Mouse (Mus musculus) heart, adult 8-10 months (tissue): Measurements from ENCODE around the gene Skap1. TPM values are rescaled to one million over a fixed set of nuclear protein-coding genes. Genes with fewer than 3 reads are reported as not detected.
"Not testable (repeated sequence)": the region's sequence is repeated elsewhere in the genome, so short reads cannot be mapped to it uniquely, and the experiment has no call there.

Experiments used
- DNase-seq: peaks from one replicate; pipeline ENCODE4 v3.0.0; 2022; ENCODE audit warnings: low spot score
- total RNA-seq, 4 experiments: library from RNA; stranded (reverse); gene quantifications; 2 replicates each; pipeline ENCODE4 v1.2.4; 2022

Skap1 gene
- total RNA-seq, 4 experiments from 2014 or later = 0.30 to 0.34 TPM; not detected in 2

- no peak for DNase-seq
These were observed 230.4 kb downstream of the Skap1 start for GRCm38 (mm10) chr11:96694774-96695173.

GRCm38 (mm10) chr11:96696168-96696727, 231.9 kb downstream of the Skap1 start:
- DNase-seq = no peak

- no peak for DNase-seq
These were observed 232.6 kb downstream of the Skap1 start for GRCm38 (mm10) chr11:96696842-96697455.

GRCm38 (mm10) chr11:96697467-96697866, 233.1 kb downstream of the Skap1 start:
- DNase-seq = no peak

- no peak for DNase-seq
These were observed 239.4 kb downstream of the Skap1 start for GRCm38 (mm10) chr11:96703813-96704212.

GRCm38 (mm10) chr11:96711268-96711667, 246.9 kb downstream of the Skap1 start:
- DNase-seq = no peak

- DNase-seq = no peak
These were observed 247.3 kb downstream of the Skap1 start for GRCm38 (mm10) chr11:96711670-96712069.

GRCm38 (mm10) chr11:96713210-96714005, 249.0 kb downstream of the Skap1 start:
- DNase-seq = no peak

- DNase-seq = no peak
These were observed 249.6 kb downstream of the Skap1 start for GRCm38 (mm10) chr11:96714011-96714410.

GRCm38 (mm10) chr11:96715168-96715567, 250.8 kb downstream of the Skap1 start:
- not testable (repeated sequence) for DNase-seq

GRCm38 (mm10) chr11:96718609-96719008, 254.2 kb downstream of the Skap1 start:
- no peak for DNase-seq

- DNase-seq = no peak
These were observed 261.4 kb downstream of the Skap1 start for GRCm38 (mm10) chr11:96725833-96726232.

GRCm38 (mm10) chr11:96728577-96728976, 264.2 kb downstream of the Skap1 start:
- no peak for DNase-seq

- DNase-seq = no peak
These were observed 265.1 kb downstream of the Skap1 start for GRCm38 (mm10) chr11:96729462-96729861.

- DNase-seq = no peak
These were observed 265.9 kb downstream of the Skap1 start for GRCm38 (mm10) chr11:96730327-96730726.

- no peak for DNase-seq
These were observed 268.3 kb downstream of the Skap1 start for GRCm38 (mm10) chr11:96732657-96733056.

GRCm38 (mm10) chr11:96735908-96736307, 271.5 kb downstream of the Skap1 start:
- DNase-seq = peak; percentile 23

- DNase-seq = no peak
These were observed 272.0 kb downstream of the Skap1 start for GRCm38 (mm10) chr11:96736361-96736760.

- DNase-seq = no peak
These were observed 273.5 kb downstream of the Skap1 start for GRCm38 (mm10) chr11:96737673-96738471.

- DNase-seq = no peak
These were observed 276.4 kb downstream of the Skap1 start for GRCm38 (mm10) chr11:96740796-96741195.

- DNase-seq = no peak
These were observed 277.6 kb downstream of the Skap1 start for GRCm38 (mm10) chr11:96741995-96742394.

- DNase-seq = no peak
These were observed 278.6 kb downstream of the Skap1 start for GRCm38 (mm10) chr11:96743000-96743399.
